Mouse (Mus musculus) stomach, embryonic 16.5 days (tissue): ENCODE results near the gene 2010109A12Rik. TPM values are rescaled to one million over a fixed set of nuclear protein-coding genes. Genes with fewer than 3 reads are reported as not detected.

Source experiments
- ATAC-seq: fragments of 200-750 bp; cut with Nextera tagmentation; 2 replicates; pipeline ENCODE4 v1.8.0; 2017; ENCODE audit warnings: moderate number of reproducible peaks, moderate TSS enrichment; ENCODE audit not compliant: insufficient read depth, low FRiP score
- H3K27ac ChIP-seq: fragments of 300-500 bp; sonication (generic); 2 replicates; pipeline ENCODE4 v1.5.1; 2014; ENCODE audit warnings: low read length
- H3K27me3 ChIP-seq: fragments of 300-500 bp; sonication (generic); 2 replicates; pipeline ENCODE4 v1.6.1; 2014; ENCODE audit warnings: low read length, control low read depth, mixed read lengths; ENCODE audit not compliant: control insufficient read depth, insufficient read depth
- H3K36me3 ChIP-seq: fragments of 300-500 bp; sonication (generic); 2 replicates; pipeline ENCODE4 v1.6.1; 2014; ENCODE audit warnings: low read length; ENCODE audit not compliant: control insufficient read depth, insufficient read depth
- H3K4me1 ChIP-seq: fragments of 300-500 bp; sonication (generic); 2 replicates; pipeline ENCODE4 v1.6.1; 2014; ENCODE audit warnings: low read length, control low read depth, mixed read lengths; ENCODE audit not compliant: control insufficient read depth, insufficient read depth
- H3K4me2 ChIP-seq: fragments of 300-500 bp; sonication (generic); 2 replicates; pipeline ENCODE4 v1.6.1; 2014; ENCODE audit warnings: low read depth, low read length, mixed read lengths
- H3K4me3 ChIP-seq: fragments of 300-500 bp; sonication (generic); replicated peaks from 2 replicates; pipeline ENCODE4 v1.5.1; 2014; ENCODE audit warnings: mild to moderate bottlenecking, low read length
- H3K9ac ChIP-seq: fragments of 300-500 bp; sonication (generic); 2 replicates; pipeline ENCODE4 v1.6.1; 2014; ENCODE audit warnings: low read length
- H3K9me3 ChIP-seq: fragments of 300-500 bp; sonication (generic); replicated peaks from 2 replicates; pipeline ENCODE4 v1.6.1; 2016; ENCODE audit warnings: low read length, control low read depth; ENCODE audit not compliant: control insufficient read depth
- WGBS: fragments of 180-500 bp; shearing (Covaris S2); extraction: QIAGEN DNeasy Blood & Tissue Kit; methylation state at CpG from one replicate; pipeline ENCODE4 v1.1.7; 2014; 5-methylcytosine and 5-hydroxymethylcytosine counted together
- polyA plus RNA-seq: library from polyadenylated mRNA; unstranded; fragments of >200 nt; fragmentation: Nextera tagmentation; extraction: Ambion mirVana; gene quantifications from 2 replicates; pipeline ENCODE4 v1.2.1, GENCODE M21; 2015

2010109A12Rik gene
- 1.2 and 1.6 TPM in 2 replicates for polyA plus RNA-seq

DNA sequence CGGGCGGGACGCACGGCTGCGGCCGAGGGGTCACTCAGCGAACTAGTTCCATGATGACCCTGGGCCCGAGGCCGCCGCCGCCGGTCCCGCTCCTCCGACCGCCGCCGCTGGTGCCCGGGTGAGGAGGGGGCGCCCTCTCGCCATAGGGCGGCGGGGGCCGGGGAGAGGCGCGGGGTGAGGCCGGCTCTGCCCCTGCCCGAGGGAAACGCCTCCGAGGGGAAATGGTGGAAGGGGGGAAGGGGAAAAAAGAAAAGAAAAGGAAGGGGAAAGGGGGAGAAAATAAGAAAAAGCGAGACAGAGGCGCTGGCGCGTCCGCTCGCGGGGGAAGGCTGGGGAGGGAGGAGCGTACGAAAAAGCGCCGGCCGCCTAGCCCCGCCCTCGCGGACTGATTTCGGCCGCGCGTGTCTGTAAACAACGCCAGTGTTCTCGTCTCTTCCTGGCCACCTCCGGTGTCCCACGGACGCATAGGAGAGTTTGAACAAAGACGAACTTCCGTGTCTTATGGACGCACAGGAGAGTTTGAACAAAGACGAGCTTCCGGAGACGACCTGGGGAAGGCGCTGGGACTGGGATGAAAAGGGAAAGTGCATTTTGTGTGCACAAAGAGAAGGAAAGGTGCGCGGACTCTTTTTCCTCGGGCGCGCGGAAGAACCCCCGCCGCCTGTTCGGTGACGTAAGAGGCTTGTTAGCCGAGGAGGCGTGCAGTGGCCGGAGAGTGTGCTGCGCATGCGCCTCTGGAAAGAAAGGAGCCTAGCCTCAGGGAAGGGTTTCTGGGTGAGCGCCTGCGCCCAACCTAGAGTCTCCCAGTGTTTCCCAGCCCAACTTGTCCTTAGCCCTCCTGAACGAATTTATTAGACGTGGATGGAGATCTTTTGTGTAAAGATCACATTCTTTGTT lies at the start of gene 2010109A12Rik, which contains the start of gene Ccni:
2010109A12Rik (plus strand) TSS at position 410 of the 897 bp plus-strand sequence.
Ccni (minus strand) TSS at position 387 of the 897 bp plus-strand sequence.
- peak within 1 kb of the TSS; percentile 96 for H3K9ac ChIP-seq
- H3K4me2 ChIP-seq, result peak within 1 kb of the TSS; percentile 90
- ATAC-seq, result peak; percentile 97
- H3K27ac ChIP-seq, result peak within 1 kb of the TSS; percentile 94
- no peaks in the 10 kb centered on the region for H3K9me3 ChIP-seq
- H3K4me3 ChIP-seq, result peak within 1 kb of the TSS; percentile 89
- no peaks in the 10 kb centered on the region for H3K27me3 ChIP-seq
- under 1% methylated on average over 78 of the region's 79 CpGs for WGBS
- H3K4me1 ChIP-seq, result peaks cover 4% of the 10 kb centered on the region
- no peaks in the 10 kb centered on the region for H3K36me3 ChIP-seq

DNA sequence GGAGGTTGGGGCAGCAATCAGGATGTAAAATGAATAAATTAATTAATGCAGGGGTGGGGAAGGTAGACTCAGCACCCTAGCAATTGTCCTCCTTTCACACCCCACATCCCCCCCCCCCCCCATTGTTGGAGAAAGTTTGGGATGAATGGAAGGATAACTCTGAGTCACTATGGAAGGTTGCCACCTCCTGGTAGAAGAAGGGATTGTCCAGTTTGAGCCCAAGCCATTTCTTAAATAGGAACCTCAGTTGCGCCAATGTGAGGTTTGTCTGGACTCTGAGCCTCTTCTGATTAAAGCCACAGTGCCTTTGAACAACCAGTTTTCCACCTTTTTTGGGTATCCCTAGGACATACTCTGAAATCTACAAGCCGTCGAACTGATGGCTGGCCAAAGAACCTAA lies 42.8 kb upstream of the 2010109A12Rik start:
- Histone ChIP-seq H3K4me1 (no peaks in the 10 kb centered on the region), H3K9ac (no peak overlapping the region), H3K4me2 (no peak overlapping the region), H3K9me3 (no peaks in the 10 kb centered on the region), H3K36me3 (peaks cover 38% of the 10 kb centered on the region), H3K4me3 (no peak overlapping the region), H3K27ac (no peak overlapping the region), H3K27me3 (no peaks in the 10 kb centered on the region)
- no peak for ATAC-seq
- WGBS, result 83% methylated on average over 3 of the region's 3 CpGs

DNA sequence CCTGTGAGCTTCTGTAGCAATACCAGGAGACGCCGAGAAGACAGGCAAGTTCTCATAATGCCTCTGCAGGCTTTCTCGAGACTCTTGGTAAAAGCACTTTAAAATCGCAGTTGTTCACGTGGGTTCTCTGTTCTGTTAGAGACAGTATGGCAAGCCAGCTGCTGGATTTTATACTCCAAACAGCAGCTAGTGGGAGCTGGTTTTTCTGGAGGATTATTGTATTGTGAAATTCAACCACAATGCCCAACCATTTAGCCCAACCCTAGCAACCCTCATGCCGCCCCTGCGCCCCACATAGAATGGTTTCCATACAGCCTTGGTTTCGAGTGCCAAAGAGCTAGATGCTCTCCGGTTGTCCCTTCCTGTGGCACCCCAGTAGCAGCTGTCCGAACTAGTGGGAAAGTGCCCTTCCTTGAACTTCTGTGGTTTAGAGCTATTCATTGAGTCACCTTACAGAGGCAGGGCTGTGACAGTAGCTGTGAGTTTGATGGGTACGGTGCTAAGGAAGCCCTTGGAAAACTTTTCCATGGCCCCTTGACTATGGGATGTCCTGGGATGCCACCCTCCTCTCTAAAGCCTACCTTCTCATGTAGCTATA lies 38.3 kb upstream of the 2010109A12Rik start:
- Histone ChIP-seq H3K27me3 (no peaks in the 10 kb centered on the region), H3K4me3 (no peak overlapping the region), H3K27ac (no peak overlapping the region; the same call in 1 of the 2 replicates), H3K4me2 (no peak overlapping the region), H3K9ac (no peak overlapping the region), H3K9me3 (no peaks in the 10 kb centered on the region), H3K4me1 (no peaks in the 10 kb centered on the region), H3K36me3 (peaks cover 32% of the 10 kb centered on the region)
- WGBS, result 94% methylated on average over 11 of the region's 11 CpGs
- no peak for ATAC-seq

DNA sequence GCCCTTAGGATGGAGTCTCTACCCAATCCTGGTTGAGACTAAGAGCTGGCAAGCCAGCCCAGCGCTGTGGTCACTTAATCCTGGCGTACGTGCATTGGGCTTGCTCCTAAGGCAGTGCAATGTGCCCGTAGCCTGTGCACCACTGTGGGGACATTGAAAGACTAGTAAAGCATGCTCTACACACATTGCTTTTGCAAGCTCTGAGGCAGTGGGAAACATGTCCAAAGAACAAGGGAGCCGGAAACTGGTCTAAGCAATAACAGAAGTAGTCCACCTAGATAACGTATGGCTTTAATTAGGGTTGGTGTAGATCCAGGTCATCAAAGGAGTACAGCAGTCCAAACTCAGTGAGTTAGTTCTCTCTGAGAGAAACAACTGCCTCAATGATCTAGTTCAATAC lies 37.7 kb upstream of the 2010109A12Rik start:
- Histone ChIP-seq H3K9ac (no peak overlapping the region), H3K27me3 (no peaks in the 10 kb centered on the region), H3K4me1 (no peaks in the 10 kb centered on the region), H3K4me2 (no peak overlapping the region), H3K9me3 (no peaks in the 10 kb centered on the region), H3K4me3 (no peak overlapping the region), H3K36me3 (peaks cover 32% of the 10 kb centered on the region), H3K27ac (no peak overlapping the region)
- 91% methylated on average over 6 of the region's 6 CpGs for WGBS
- ATAC-seq, result no peak

DNA sequence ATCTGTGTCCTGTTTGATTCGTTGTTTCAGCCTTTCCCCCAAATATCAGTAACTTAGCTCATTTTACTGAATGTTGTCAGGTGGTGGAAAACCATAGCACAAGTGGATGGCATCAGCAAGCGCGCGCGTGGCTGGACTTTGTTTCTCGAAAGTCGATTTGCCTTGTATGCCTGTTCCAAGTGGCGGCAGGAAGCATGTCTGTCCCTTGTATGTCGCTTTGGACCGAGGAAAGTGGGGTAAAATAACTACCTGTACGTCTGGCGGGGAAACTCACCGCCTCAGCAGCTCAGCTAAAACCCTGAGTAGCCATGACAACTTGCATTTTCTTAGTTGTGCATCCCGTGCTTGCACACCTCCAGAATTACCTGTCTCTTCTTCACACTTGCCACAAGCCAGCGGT lies 34.9 kb upstream of the 2010109A12Rik start:
- Histone ChIP-seq H3K4me2 (no peak overlapping the region), H3K4me1 (no peaks in the 10 kb centered on the region), H3K4me3 (no peak overlapping the region), H3K27me3 (no peaks in the 10 kb centered on the region), H3K27ac (no peak overlapping the region), H3K36me3 (peaks cover 20% of the 10 kb centered on the region; the same call in 1 of the 2 replicates), H3K9me3 (no peaks in the 10 kb centered on the region), H3K9ac (no peak overlapping the region)
- ATAC-seq, result no peak
- WGBS, result 96% methylated on average over 15 of the region's 15 CpGs

DNA sequence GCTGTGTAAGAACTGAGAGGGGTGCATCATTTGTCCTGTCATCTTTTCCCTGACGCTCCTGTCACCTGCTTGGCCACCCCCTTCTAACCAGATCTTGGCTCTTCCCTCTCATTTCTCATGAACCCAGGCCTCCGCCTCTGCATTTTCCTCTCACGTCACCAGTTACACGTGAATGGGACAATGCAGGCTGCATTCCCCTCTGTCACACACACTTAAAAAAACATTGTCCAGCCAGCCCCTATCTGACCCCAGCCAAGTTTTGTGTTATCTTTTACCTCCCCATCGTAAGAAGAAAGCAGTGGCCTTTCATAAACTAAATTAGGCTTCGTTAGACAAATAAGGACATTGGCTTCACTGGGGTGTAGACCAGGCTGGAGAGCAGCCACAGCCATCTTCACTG lies 33.8 kb upstream of the 2010109A12Rik start:
- Histone ChIP-seq H3K36me3 (0 out of 2 replicates have a peak, but pooled peaks cover 11% of the 10 kb centered on the region), H3K9me3 (no peaks in the 10 kb centered on the region), H3K9ac (no peak overlapping the region), H3K27ac (no peak overlapping the region), H3K27me3 (no peaks in the 10 kb centered on the region), H3K4me2 (no peak overlapping the region), H3K4me3 (no peak overlapping the region), H3K4me1 (no peaks in the 10 kb centered on the region)
- WGBS, result 86% methylated on average over 6 of the region's 6 CpGs
- no peak for ATAC-seq

DNA sequence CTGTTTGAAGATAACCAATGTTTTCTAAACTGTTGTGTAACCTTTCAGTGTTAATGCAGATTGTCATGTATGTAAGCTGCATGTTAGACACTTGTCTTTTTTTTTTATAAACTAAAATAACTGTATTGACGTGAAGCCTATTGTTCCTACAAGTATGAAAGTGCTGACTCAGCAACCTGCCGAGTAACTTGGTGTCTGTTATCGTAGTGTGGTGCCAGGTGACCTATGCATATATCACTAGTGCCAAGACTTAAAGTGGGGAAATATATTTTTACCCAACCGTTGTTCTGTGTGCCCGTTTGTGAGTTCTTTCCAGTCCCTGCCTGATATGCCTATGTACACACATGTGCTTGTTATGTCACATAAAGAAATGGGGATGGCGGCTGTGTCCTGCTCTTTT lies 31.6 kb upstream of the 2010109A12Rik start:
- Histone ChIP-seq H3K4me2 (no peak overlapping the region), H3K4me3 (no peak overlapping the region), H3K9ac (no peak overlapping the region), H3K27ac (no peak overlapping the region), H3K36me3 (0 out of 2 replicates have a peak, but pooled peaks cover 9% of the 10 kb centered on the region), H3K4me1 (no peaks in the 10 kb centered on the region), H3K9me3 (no peaks in the 10 kb centered on the region), H3K27me3 (no peaks in the 10 kb centered on the region)
- ATAC-seq, result no peak
- WGBS, result 79% methylated on average over 6 of the region's 6 CpGs

DNA sequence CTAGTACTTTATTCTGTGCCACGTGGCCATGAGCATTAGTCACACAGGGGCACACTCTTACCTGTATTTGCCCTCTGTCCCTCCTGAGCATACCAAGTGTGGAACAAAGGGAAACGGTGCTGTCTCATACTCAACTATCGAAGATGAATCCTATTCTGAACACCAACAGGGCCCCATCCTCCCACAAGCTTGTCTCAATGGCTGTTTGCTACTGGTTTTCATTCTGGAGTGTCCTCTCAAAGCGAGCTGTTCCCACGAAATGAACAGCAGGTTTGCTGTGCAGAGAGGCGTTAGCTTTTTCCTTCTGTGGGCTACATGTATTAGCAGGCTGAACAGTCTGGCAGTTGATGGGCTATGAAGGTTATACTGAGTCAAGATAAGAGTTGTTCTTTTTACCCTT lies 27.7 kb upstream of the 2010109A12Rik start:
- ATAC-seq, result no peak
- Histone ChIP-seq H3K4me1 (no peaks in the 10 kb centered on the region), H3K27ac (no peak overlapping the region), H3K4me3 (no peak overlapping the region), H3K4me2 (no peak overlapping the region), H3K9me3 (no peaks in the 10 kb centered on the region), H3K9ac (no peak overlapping the region), H3K27me3 (no peaks in the 10 kb centered on the region), H3K36me3 (peaks cover 5% of the 10 kb centered on the region; the same call in 1 of the 2 replicates)
- 80% methylated on average over 6 of the region's 6 CpGs for WGBS

DNA sequence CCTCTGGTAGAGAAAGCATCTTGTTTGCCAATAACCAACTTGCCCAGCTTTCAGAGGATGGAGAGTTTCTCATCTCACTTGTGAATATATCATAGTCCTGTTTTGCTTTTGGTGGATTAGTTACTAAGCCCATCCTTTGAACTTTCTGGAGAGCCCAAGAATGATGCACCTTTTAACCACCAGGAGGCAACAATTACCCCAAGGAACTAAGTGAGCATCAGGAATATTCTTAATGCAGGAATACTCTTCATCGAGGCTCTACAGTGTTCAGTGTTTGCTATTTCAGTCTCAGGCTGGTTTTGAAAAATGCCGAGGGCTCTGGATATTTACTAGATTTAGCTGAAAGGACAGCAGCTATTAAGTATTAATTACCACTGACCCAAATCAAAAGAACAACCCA lies 26.1 kb upstream of the 2010109A12Rik start:
- Histone ChIP-seq H3K36me3 (peaks cover 8% of the 10 kb centered on the region; the same call in 1 of the 2 replicates), H3K4me3 (no peak overlapping the region), H3K27me3 (no peaks in the 10 kb centered on the region), H3K9me3 (no peaks in the 10 kb centered on the region), H3K27ac (no peak overlapping the region), H3K4me2 (no peak overlapping the region), H3K9ac (no peak overlapping the region), H3K4me1 (no peaks in the 10 kb centered on the region)
- 65% methylated on average over 2 of the region's 2 CpGs for WGBS
- ATAC-seq, result no peak
